Mouse (Mus musculus) liver, embryonic 14.5 days (tissue): ENCODE results near the gene Pi4ka.

Experiments used
- CTCF ChIP-seq: IDR thresholded peaks from 2 replicates; pipeline ENCODE4 v1.5.1; 2016; ENCODE audit warnings: antibody characterized with exemption, low read depth, control low read depth
- EP300 ChIP-seq: IDR thresholded peaks from 2 replicates; pipeline ENCODE4 v1.6.1; 2016; ENCODE audit warnings: antibody characterized with exemption, low read depth

- TF ChIP-seq CTCF (no peak), EP300 (no peak)
Observed at GRCm38 (mm10) chr16:17287103-17287502, 119.0 kb downstream of the Pi4ka start.
